Mouse (Mus musculus) cortical plate, adult 2 months (tissue): Measurements from ENCODE around the gene Abtb1. TPM values are rescaled to one million over a fixed set of nuclear protein-coding genes. Genes with fewer than 3 reads are reported as not detected.

Experiments
- H3K27ac ChIP-seq: fragments of 200-500 bp; 2 replicates; pipeline ENCODE4 v1.5.1; 2012; ENCODE audit warnings: low read length, control low read depth, inconsistent platforms; ENCODE audit not compliant: insufficient read depth
- H3K4me1 ChIP-seq: fragments of 200-500 bp; 2 replicates; pipeline ENCODE4 v1.6.1; 2011; ENCODE audit warnings: low read length; ENCODE audit not compliant: control insufficient read depth, insufficient read depth
- H3K4me3 ChIP-seq: fragments of 200-500 bp; 2 replicates; pipeline ENCODE4 v1.5.1; 2011; ENCODE audit warnings: mild to moderate bottlenecking, low read length, control low read depth; ENCODE audit not compliant: insufficient read depth
- CTCF ChIP-seq: fragments of 200-500 bp; IDR thresholded peaks from 2 replicates; pipeline ENCODE4 v1.5.1; 2011; ENCODE audit warnings: mild to moderate bottlenecking, control low read depth, low read length; ENCODE audit not compliant: insufficient read depth; ENCODE audit errors: extremely low read depth
- POLR2A ChIP-seq: fragments of 200-500 bp; IDR thresholded peaks from 2 replicates; pipeline ENCODE4 v1.6.1; 2011; ENCODE audit warnings: mild to moderate bottlenecking, low read length, control low read depth; ENCODE audit not compliant: insufficient read depth; ENCODE audit errors: extremely low read depth
- polyA plus RNA-seq: library from polyadenylated mRNA; depleted of rRNA; stranded (reverse); fragments of >200 nt; gene quantifications from 2 replicates; pipeline ENCODE4 v1.2.3, GENCODE M21; 2012

Gene Abtb1
- polyA plus RNA-seq, 1 experiment: 88.0 TPM

- TF ChIP-seq POLR2A (0 out of 2 replicates have a peak, but pooled peaks have one; percentile 15), CTCF (no peak)
- Histone ChIP-seq H3K4me1 (no peaks in the 10 kb centered on the region), H3K4me3 (peak overlapping the region; percentile 91), H3K27ac (peak overlapping the region; percentile 46; the same call in 1 of the 2 replicates)
These were observed 957 bp upstream of the Abtb1 start for GRCm38 (mm10) chr6:88842731-88843151.

- H3K4me1 ChIP-seq: no peaks in the 10 kb centered on the region
- H3K27ac ChIP-seq: peak overlapping the region; percentile 74
- H3K4me3 ChIP-seq: peak overlapping the region; percentile 91
- TF ChIP-seq CTCF: no peak
- no peak for TF ChIP-seq POLR2A
These were observed 337 bp downstream of the Abtb1 start for GRCm38 (mm10) chr6:88841514-88841780.

GRCm38 (mm10) chr6:88840791-88841513, 832 bp downstream of the Abtb1 start:
- TF ChIP-seq CTCF (no peak), POLR2A (no peak)
- Histone ChIP-seq H3K27ac (peak overlapping the region; percentile 74; the same call in 1 of the 2 replicates), H3K4me3 (peak overlapping the region; percentile 91), H3K4me1 (no peaks in the 10 kb centered on the region)

- no peak for TF ChIP-seq CTCF
- TF ChIP-seq POLR2A: no peak
- peak overlapping the region; percentile 91; the same call in 1 of the 2 replicates for H3K4me3 ChIP-seq
- no peak overlapping the region for H3K27ac ChIP-seq
- H3K4me1 ChIP-seq: no peaks in the 10 kb centered on the region
These were observed 1.6 kb downstream of the Abtb1 start for GRCm38 (mm10) chr6:88840211-88840610.

- no peak for TF ChIP-seq POLR2A
- no peak for TF ChIP-seq CTCF
- Histone ChIP-seq H3K27ac (no peak overlapping the region), H3K4me3 (no peak overlapping the region), H3K4me1 (no peaks in the 10 kb centered on the region)
These were observed 2.4 kb downstream of the Abtb1 start for GRCm38 (mm10) chr6:88839135-88839970.

GRCm38 (mm10) chr6:88838613-88839012, 3.2 kb downstream of the Abtb1 start:
- Histone ChIP-seq H3K4me1 (no peaks in the 10 kb centered on the region), H3K27ac (no peak overlapping the region), H3K4me3 (no peak overlapping the region)
- TF ChIP-seq POLR2A (no peak), CTCF (no peak)

GRCm38 (mm10) chr6:88837999-88838398, 3.8 kb downstream of the Abtb1 start:
- Histone ChIP-seq H3K4me1 (no peaks in the 10 kb centered on the region), H3K4me3 (no peak overlapping the region), H3K27ac (no peak overlapping the region)
- TF ChIP-seq CTCF (no peak), POLR2A (no peak)

GRCm38 (mm10) chr6:88836178-88836819, 5.5 kb downstream of the Abtb1 start:
- TF ChIP-seq POLR2A (no peak), CTCF (no peak)
- Histone ChIP-seq H3K27ac (no peak overlapping the region), H3K4me3 (no peak overlapping the region), H3K4me1 (no peaks in the 10 kb centered on the region)

GRCm38 (mm10) chr6:88835047-88835446, 6.7 kb downstream of the Abtb1 start:
- TF ChIP-seq CTCF (no peak), POLR2A (no peak)
- no peaks in the 10 kb centered on the region for H3K4me1 ChIP-seq
- no peak overlapping the region for H3K4me3 ChIP-seq
- no peak overlapping the region for H3K27ac ChIP-seq
